Mouse (Mus musculus): ENCODE measurements around the gene Mbip. TPM values are rescaled to one million over a fixed set of nuclear protein-coding genes. Genes with fewer than 3 reads are reported as not detected.

Gene Mbip
- polyA plus RNA-seq (2012) = 0.24 and 0.27 TPM in 2 replicates

GRCm38 (mm10) chr12:56345367-56346089, at the start of gene Mbip:
TSS of gene Mbip (minus strand) at chr12:56345894.
- H3K27me3 ChIP-seq (ENCODE audit: control insufficient read depth) = no peaks in the 10 kb centered on the region
- no peaks in the 10 kb centered on the region for H3K9me3 ChIP-seq (ENCODE audit: control insufficient read depth, low read length)
- peak within 1 kb of the TSS; percentile 95 for H3K4me3 ChIP-seq (replicated peaks)
- H3K36me3 ChIP-seq (ENCODE audit: control insufficient read depth) = no peaks in the 10 kb centered on the region
- TF ChIP-seq GATA1 (IDR thresholded peaks at IDR 0.05; ENCODE audit: low read length) (no peak), TAL1 (IDR thresholded peaks at IDR 0.05; ENCODE audit: low read length) (no peak)
- peaks cover 7% of the 10 kb centered on the region for H3K4me1 ChIP-seq (ENCODE audit: control insufficient read depth)

GRCm38 (mm10) chr12:56387647-56388205, 42.0 kb upstream of the Mbip start:
- Histone ChIP-seq H3K4me1 (ENCODE audit: control insufficient read depth) (no peaks in the 10 kb centered on the region), H3K27me3 (ENCODE audit: control insufficient read depth) (no peaks in the 10 kb centered on the region), H3K36me3 (ENCODE audit: control insufficient read depth) (no peaks in the 10 kb centered on the region), H3K9me3 (ENCODE audit: control insufficient read depth, low read length) (no peaks in the 10 kb centered on the region), H3K4me3 (replicated peaks) (no peak overlapping the region)
- TF ChIP-seq TAL1 (IDR thresholded peaks at IDR 0.05; ENCODE audit: low read length) (no peak), GATA1 (IDR thresholded peaks at IDR 0.05; ENCODE audit: low read length) (no peak)

GRCm38 (mm10) chr12:56386955-56387646, 41.4 kb upstream of the Mbip start:
- Histone ChIP-seq H3K9me3 (ENCODE audit: control insufficient read depth, low read length) (no peaks in the 10 kb centered on the region), H3K4me1 (ENCODE audit: control insufficient read depth) (no peaks in the 10 kb centered on the region), H3K27me3 (ENCODE audit: control insufficient read depth) (no peaks in the 10 kb centered on the region), H3K36me3 (ENCODE audit: control insufficient read depth) (no peaks in the 10 kb centered on the region), H3K4me3 (replicated peaks) (no peak overlapping the region)
- no peak for TF ChIP-seq TAL1 (IDR thresholded peaks at IDR 0.05; ENCODE audit: low read length)
- TF ChIP-seq GATA1 (IDR thresholded peaks at IDR 0.05; ENCODE audit: low read length) = no peak

GRCm38 (mm10) chr12:56344771-56345314, 851 bp downstream of the Mbip start:
- Histone ChIP-seq H3K27me3 (ENCODE audit: control insufficient read depth) (no peaks in the 10 kb centered on the region), H3K4me1 (ENCODE audit: control insufficient read depth) (peaks cover 7% of the 10 kb centered on the region), H3K36me3 (ENCODE audit: control insufficient read depth) (peaks cover 3% of the 10 kb centered on the region), H3K9me3 (ENCODE audit: control insufficient read depth, low read length) (no peaks in the 10 kb centered on the region), H3K4me3 (replicated peaks) (peak overlapping the region; percentile 95)
- TF ChIP-seq GATA1 (IDR thresholded peaks at IDR 0.05; ENCODE audit: low read length) (no peak), TAL1 (IDR thresholded peaks at IDR 0.05; ENCODE audit: low read length) (no peak)

GRCm38 (mm10) chr12:56339295-56340056, 6.2 kb downstream of the Mbip start:
- H3K27me3 ChIP-seq (ENCODE audit: control insufficient read depth) = no peaks in the 10 kb centered on the region
- no peak overlapping the region for H3K4me3 ChIP-seq (replicated peaks)
- no peak for TF ChIP-seq GATA1 (IDR thresholded peaks at IDR 0.05; ENCODE audit: low read length)
- TF ChIP-seq TAL1 (IDR thresholded peaks at IDR 0.05; ENCODE audit: low read length) = no peak
- H3K36me3 ChIP-seq (ENCODE audit: control insufficient read depth) = peaks cover 34% of the 10 kb centered on the region
- H3K9me3 ChIP-seq (ENCODE audit: control insufficient read depth, low read length) = no peaks in the 10 kb centered on the region
- H3K4me1 ChIP-seq (ENCODE audit: control insufficient read depth) = no peaks in the 10 kb centered on the region

- no peaks in the 10 kb centered on the region for H3K27me3 ChIP-seq (ENCODE audit: control insufficient read depth)
- H3K4me3 ChIP-seq (replicated peaks) = no peak overlapping the region
- H3K4me1 ChIP-seq (ENCODE audit: control insufficient read depth) = no peaks in the 10 kb centered on the region
- H3K36me3 ChIP-seq (ENCODE audit: control insufficient read depth) = peaks cover 61% of the 10 kb centered on the region
- TF ChIP-seq TAL1 (IDR thresholded peaks at IDR 0.05; ENCODE audit: low read length) = no peak
- TF ChIP-seq GATA1 (IDR thresholded peaks at IDR 0.05; ENCODE audit: low read length) = no peak
- H3K9me3 ChIP-seq (ENCODE audit: control insufficient read depth, low read length) = no peaks in the 10 kb centered on the region
These were observed 12.2 kb downstream of the Mbip start for GRCm38 (mm10) chr12:56333461-56333860.

- peaks cover 68% of the 10 kb centered on the region for H3K36me3 ChIP-seq (ENCODE audit: control insufficient read depth)
- H3K4me1 ChIP-seq (ENCODE audit: control insufficient read depth) = no peaks in the 10 kb centered on the region
- TF ChIP-seq GATA1 (IDR thresholded peaks at IDR 0.05; ENCODE audit: low read length) = no peak
- TF ChIP-seq TAL1 (IDR thresholded peaks at IDR 0.05; ENCODE audit: low read length) = no peak
- H3K9me3 ChIP-seq (ENCODE audit: control insufficient read depth, low read length) = no peaks in the 10 kb centered on the region
- H3K27me3 ChIP-seq (ENCODE audit: control insufficient read depth) = no peaks in the 10 kb centered on the region
- H3K4me3 ChIP-seq (replicated peaks) = no peak overlapping the region
These were observed 13.2 kb downstream of the Mbip start for GRCm38 (mm10) chr12:56332475-56332874.

GRCm38 (mm10) chr12:56327448-56327998, 18.2 kb downstream of the Mbip start:
- TF ChIP-seq TAL1 (IDR thresholded peaks at IDR 0.05; ENCODE audit: low read length) (no peak), GATA1 (IDR thresholded peaks at IDR 0.05; ENCODE audit: low read length) (no peak)
- Histone ChIP-seq H3K27me3 (ENCODE audit: control insufficient read depth) (no peaks in the 10 kb centered on the region), H3K4me3 (replicated peaks) (no peak overlapping the region), H3K4me1 (ENCODE audit: control insufficient read depth) (no peaks in the 10 kb centered on the region), H3K36me3 (ENCODE audit: control insufficient read depth) (peaks cover 36% of the 10 kb centered on the region), H3K9me3 (ENCODE audit: control insufficient read depth, low read length) (no peaks in the 10 kb centered on the region)

All from erythroblast, embryonic 14.5 days (primary cell).